Mouse (Mus musculus): Measurements from ENCODE around the gene Mturn. TPM values are rescaled to one million over a fixed set of nuclear protein-coding genes. Genes with fewer than 3 reads are reported as not detected.
A peak's percentile ranks its signal among the peaks of the same experiment; 100 is the strongest.

The Mturn gene
- polyA plus RNA-seq, 1 experiment from 2014 or later = 18.5 TPM

DNA sequence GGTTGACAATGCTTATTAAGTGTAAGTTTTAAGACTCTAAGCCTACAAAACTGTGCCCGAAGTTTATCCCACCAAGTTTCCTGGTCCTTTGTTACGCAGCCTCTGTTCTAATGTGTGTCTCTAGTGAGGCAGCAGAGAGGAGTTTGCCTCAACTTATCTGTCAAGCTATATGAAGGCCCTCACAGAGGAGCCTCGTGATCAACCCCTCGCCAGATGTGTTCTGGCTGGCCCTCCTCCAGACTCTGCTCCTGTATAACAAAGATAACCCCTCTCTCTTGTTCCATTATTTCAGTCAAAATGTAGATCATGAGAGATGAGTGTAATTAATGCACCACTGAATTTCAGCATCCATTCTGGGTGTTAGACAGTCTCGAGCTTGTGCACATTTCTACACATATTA, 1.7 kb upstream of the Mturn start:
- Histone ChIP-seq H3K4me3 (ENCODE audit: low read depth, low read length) (no peak overlapping the region), H3K9me3 (ENCODE audit: control insufficient read depth, low read length) (no peaks in the 10 kb centered on the region), H3K9ac (ENCODE audit: low read length) (no peak overlapping the region), H3K4me2 (ENCODE audit: low read depth, low read length, severe bottlenecking) (no peak overlapping the region), H3K4me1 (replicated peaks; ENCODE audit: control insufficient read depth, insufficient read depth, low read length) (peaks cover 3% of the 10 kb centered on the region; the same call in 1 of the 2 replicates), H3K27ac (ENCODE audit: low read depth, low read length) (no peak overlapping the region), H3K27me3 (ENCODE audit: control insufficient read depth, insufficient read depth, low read length) (peaks cover 2% of the 10 kb centered on the region; the same call in 1 of the 2 replicates), H3K36me3 (ENCODE audit: control insufficient read depth, insufficient read depth, low read length) (no peaks in the 10 kb centered on the region)
- WGBS = 79% methylated on average over 5 of the region's 5 CpGs
- DNase-seq (ENCODE audit: low spot score) (no peak), ATAC-seq (replicated peaks; ENCODE audit: low FRiP score) (no peak)

DNA sequence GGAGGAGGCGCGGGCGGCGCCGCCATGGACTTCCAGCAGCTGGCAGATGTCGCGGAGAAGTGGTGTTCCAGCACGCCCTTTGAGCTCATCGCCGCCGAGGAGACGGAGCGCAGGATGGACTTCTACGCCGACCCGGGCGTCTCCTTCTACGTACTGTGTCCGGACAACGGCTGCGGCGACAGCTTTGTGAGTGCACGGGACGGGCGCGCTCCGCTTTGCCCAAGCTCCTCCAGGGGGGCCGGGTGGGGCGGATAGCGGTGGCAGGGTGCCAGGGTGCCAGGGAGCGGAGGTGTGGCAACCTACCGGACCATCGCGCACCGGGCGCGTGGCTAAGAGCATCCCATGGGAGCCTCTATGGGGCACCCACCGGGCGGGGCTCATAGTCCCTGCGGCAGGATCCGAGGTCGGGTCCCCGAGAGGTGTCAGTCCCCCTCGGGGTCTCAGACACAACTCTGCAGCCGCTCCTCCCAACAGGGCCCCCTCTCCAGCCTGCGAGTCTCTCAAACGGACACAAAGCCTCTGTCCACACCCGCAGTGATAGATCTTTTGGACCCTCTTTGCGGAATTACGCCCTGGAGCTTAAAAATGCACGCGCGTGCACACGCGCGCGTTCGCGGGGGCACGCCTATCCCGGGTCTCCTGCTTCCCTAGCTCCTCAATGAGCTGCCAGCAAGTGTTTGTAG, 463 bp downstream of the Mturn start:
- Histone ChIP-seq H3K9me3 (ENCODE audit: control insufficient read depth, low read length) (no peaks in the 10 kb centered on the region), H3K36me3 (ENCODE audit: control insufficient read depth, insufficient read depth, low read length) (no peaks in the 10 kb centered on the region), H3K9ac (ENCODE audit: low read length) (peak overlapping the region; percentile 53), H3K4me1 (replicated peaks; ENCODE audit: control insufficient read depth, insufficient read depth, low read length) (peaks cover 3% of the 10 kb centered on the region; the same call in 1 of the 2 replicates), H3K4me3 (ENCODE audit: low read depth, low read length) (peak overlapping the region; percentile 63), H3K27ac (ENCODE audit: low read depth, low read length) (no peak overlapping the region), H3K27me3 (ENCODE audit: control insufficient read depth, insufficient read depth, low read length) (peaks cover 2% of the 10 kb centered on the region; the same call in 1 of the 2 replicates), H3K4me2 (ENCODE audit: low read depth, low read length, severe bottlenecking) (peak overlapping the region; percentile 98)
- under 1% methylated on average over 56 of the region's 61 CpGs for WGBS
- ATAC-seq (replicated peaks; ENCODE audit: low FRiP score) = peak; percentile 81
- no peak for DNase-seq (ENCODE audit: low spot score)

DNA sequence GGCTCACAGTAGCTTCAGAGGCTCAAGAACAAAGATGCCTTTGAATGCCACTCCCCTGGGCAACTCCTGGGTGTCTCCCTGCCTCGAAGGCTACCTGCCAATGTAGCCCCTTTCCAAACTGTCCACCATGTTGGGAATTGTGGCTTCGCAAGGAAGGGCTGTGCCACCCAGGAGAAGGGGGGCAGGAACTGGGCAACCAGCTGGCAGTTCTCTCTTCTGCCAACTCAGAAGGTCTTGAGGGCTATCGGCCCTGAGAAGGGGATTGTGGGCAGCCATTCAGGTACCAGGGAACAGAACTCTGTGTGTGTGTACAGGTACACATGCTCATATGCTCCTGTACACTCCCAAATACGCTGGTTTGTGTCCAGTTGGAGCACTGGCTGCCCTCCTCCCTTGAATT, 2.7 kb downstream of the Mturn start:
- WGBS = 94% methylated on average over 4 of the region's 4 CpGs
- Histone ChIP-seq H3K27ac (ENCODE audit: low read depth, low read length) (no peak overlapping the region), H3K4me3 (ENCODE audit: low read depth, low read length) (no peak overlapping the region), H3K27me3 (ENCODE audit: control insufficient read depth, insufficient read depth, low read length) (peaks cover 2% of the 10 kb centered on the region; the same call in 1 of the 2 replicates), H3K9me3 (ENCODE audit: control insufficient read depth, low read length) (no peaks in the 10 kb centered on the region), H3K9ac (ENCODE audit: low read length) (no peak overlapping the region), H3K4me2 (ENCODE audit: low read depth, low read length, severe bottlenecking) (no peak overlapping the region), H3K4me1 (replicated peaks; ENCODE audit: control insufficient read depth, insufficient read depth, low read length) (peaks cover 3% of the 10 kb centered on the region; the same call in 1 of the 2 replicates), H3K36me3 (ENCODE audit: control insufficient read depth, insufficient read depth, low read length) (no peaks in the 10 kb centered on the region)
- no peak for DNase-seq (ENCODE audit: low spot score)
- no peak for ATAC-seq (replicated peaks; ENCODE audit: low FRiP score)

DNA sequence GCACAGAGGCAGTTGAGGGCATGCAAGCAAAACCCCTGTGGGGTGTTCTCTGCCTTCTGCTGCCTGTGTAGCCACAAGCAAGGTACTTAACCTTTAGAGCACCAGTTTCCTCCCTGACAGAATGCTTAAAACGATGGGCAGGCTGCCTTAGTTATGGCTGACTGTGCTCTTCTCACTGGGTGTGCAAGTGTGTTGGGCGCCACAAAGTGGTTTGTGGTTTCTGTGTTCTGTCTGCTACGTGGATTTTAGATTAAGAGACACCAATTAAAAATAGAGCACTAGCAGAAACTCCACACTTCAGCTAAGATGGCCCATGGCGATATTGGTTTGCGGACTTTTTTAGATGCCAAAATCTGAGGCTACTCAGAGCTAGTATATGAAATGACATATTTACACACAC, 3.7 kb downstream of the Mturn start:
- Histone ChIP-seq H3K27me3 (ENCODE audit: control insufficient read depth, insufficient read depth, low read length) (peaks cover 2% of the 10 kb centered on the region; the same call in 1 of the 2 replicates), H3K27ac (ENCODE audit: low read depth, low read length) (no peak overlapping the region), H3K4me3 (ENCODE audit: low read depth, low read length) (no peak overlapping the region), H3K4me1 (replicated peaks; ENCODE audit: control insufficient read depth, insufficient read depth, low read length) (peaks cover 3% of the 10 kb centered on the region; the same call in 1 of the 2 replicates), H3K9me3 (ENCODE audit: control insufficient read depth, low read length) (no peaks in the 10 kb centered on the region), H3K4me2 (ENCODE audit: low read depth, low read length, severe bottlenecking) (no peak overlapping the region), H3K9ac (ENCODE audit: low read length) (no peak overlapping the region), H3K36me3 (ENCODE audit: control insufficient read depth, insufficient read depth, low read length) (no peaks in the 10 kb centered on the region)
- ATAC-seq (replicated peaks; ENCODE audit: low FRiP score) (no peak), DNase-seq (ENCODE audit: low spot score) (no peak)
- 90% methylated on average over 5 of the region's 5 CpGs for WGBS

DNA sequence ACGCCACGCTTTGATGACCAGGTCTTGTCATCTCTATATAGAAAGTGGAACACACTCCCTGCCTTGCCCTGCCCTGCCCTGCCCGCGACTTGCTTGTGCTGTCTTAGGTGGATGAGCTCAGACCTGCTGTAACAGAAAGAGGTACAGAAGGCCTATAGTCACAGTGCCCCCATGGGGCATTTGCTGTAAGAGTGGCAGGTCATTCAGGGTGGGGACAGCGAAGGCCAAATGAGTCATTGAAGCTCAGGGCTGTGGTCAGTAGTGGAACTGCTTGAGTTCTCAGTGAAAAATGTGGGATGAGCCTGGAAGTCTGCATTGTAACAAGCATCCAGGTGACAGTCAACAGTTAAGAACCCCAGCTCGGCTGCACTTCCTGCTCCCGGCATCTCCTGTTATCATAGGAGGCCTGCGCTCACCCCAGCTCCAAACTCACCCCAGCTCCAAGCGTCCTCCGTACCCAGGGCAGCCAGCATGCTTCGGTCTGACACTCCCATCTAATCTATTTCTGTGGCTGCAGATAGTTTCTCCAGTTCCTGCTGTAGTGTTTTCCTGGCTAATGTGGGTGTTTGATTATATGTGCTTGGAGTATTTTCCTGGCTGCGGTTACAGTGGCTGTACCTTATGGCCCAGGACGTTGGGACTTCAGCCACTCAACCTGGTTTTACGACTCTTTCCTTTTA, 4.4 kb downstream of the Mturn start:
- no peak for DNase-seq (ENCODE audit: low spot score)
- Histone ChIP-seq H3K27me3 (ENCODE audit: control insufficient read depth, insufficient read depth, low read length) (peaks cover 2% of the 10 kb centered on the region; the same call in 1 of the 2 replicates), H3K27ac (ENCODE audit: low read depth, low read length) (no peak overlapping the region), H3K9ac (ENCODE audit: low read length) (no peak overlapping the region), H3K36me3 (ENCODE audit: control insufficient read depth, insufficient read depth, low read length) (no peaks in the 10 kb centered on the region), H3K9me3 (ENCODE audit: control insufficient read depth, low read length) (no peaks in the 10 kb centered on the region), H3K4me3 (ENCODE audit: low read depth, low read length) (no peak overlapping the region), H3K4me2 (ENCODE audit: low read depth, low read length, severe bottlenecking) (no peak overlapping the region), H3K4me1 (replicated peaks; ENCODE audit: control insufficient read depth, insufficient read depth, low read length) (peaks cover 3% of the 10 kb centered on the region; the same call in 1 of the 2 replicates)
- 82% methylated on average over 14 of the region's 14 CpGs for WGBS
- no peak for ATAC-seq (replicated peaks; ENCODE audit: low FRiP score)

DNA sequence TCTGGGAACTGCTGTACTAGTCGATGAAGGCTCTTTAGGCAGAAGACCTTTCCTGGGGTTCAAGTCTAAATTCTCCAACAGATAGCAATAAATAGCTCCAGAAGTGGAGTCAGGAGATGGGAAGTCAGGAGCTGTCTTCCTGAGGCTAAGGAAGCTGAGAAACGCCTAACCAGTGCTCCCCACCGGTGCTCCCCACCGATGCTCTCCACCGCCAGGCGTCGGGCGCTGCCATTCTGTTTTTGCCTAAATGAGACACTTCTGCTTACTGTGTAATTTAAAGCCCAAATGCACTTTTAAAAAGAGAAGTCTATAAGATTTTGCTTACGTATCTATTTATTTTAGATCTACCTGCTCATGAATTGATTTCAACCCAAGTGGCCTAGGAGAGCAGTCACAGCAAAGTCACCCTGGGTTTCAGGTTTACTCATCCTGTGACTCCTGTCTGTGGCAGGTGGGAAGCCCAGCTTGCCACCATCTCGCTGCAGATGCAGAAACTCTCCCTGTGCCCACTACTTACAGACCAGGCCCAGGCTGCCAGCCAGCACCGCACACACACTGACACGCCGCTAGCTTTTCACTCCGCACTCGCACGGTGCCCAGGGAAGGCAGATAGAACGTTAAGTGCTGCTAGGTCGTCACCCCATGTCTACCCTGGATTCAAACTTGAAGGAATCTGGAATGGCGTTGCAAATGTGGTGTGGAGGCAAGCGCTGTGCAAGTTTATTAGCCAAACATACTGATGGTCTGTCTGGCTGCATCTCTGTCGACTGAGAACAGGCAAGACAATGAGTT, 5.7 kb downstream of the Mturn start:
- peaks cover 3% of the 10 kb centered on the region; the same call in 1 of the 2 replicates for H3K4me1 ChIP-seq (replicated peaks; ENCODE audit: control insufficient read depth, insufficient read depth, low read length)
- H3K27ac ChIP-seq (ENCODE audit: low read depth, low read length) = no peak overlapping the region
- DNase-seq (ENCODE audit: low spot score) (no peak), ATAC-seq (replicated peaks; ENCODE audit: low FRiP score) (no peak)
- no peaks in the 10 kb centered on the region for H3K9me3 ChIP-seq (ENCODE audit: control insufficient read depth, low read length)
- 93% methylated on average over 21 of the region's 21 CpGs for WGBS
- no peak overlapping the region for H3K4me3 ChIP-seq (ENCODE audit: low read depth, low read length)
- peaks cover 2% of the 10 kb centered on the region; the same call in 1 of the 2 replicates for H3K27me3 ChIP-seq (ENCODE audit: control insufficient read depth, insufficient read depth, low read length)
- H3K9ac ChIP-seq (ENCODE audit: low read length) = no peak overlapping the region
- H3K4me2 ChIP-seq (ENCODE audit: low read depth, low read length, severe bottlenecking) = no peak overlapping the region
- H3K36me3 ChIP-seq (ENCODE audit: control insufficient read depth, insufficient read depth, low read length) = no peaks in the 10 kb centered on the region

DNA sequence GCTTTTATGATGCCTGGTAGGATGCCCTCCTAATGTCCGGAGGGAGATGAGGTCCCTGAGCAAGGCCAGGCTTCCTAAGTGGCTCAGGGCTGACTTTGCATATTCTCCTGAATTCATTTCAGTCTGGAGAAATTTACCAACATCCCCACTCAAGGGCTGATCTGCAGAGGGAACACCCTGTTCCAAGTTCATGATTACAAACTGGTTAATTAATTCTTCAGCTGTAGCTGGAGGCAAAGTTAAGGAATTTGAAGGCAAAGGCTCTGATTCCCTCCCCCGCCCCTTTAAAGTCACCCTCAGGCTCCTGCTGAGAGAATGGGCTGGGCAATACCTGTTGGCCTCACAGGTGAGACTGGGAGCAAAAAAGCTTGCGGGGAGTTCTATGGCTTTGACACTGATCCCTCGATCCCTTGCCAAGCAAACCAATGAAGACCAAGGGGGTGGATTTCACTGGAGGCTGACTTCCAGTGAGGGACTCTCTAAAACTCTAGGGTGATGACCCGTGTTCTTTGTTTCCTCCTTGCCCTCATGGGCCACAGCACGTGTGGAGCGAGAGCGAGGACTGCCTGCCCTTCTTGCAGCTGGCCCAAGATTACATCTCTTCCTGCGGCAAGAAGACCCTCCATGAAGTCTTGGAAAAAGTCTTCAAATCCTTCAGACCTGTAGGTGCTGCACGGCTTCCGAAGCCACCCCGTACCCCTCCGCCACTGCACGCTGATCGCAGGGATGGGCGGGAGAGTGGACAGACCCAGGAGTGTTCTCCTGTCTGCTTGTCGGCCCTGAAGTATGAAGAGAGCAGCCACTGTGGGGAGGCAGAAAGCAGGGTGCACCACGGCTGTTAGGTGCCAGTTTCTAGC, 7.3 kb downstream of the Mturn start:
- Histone ChIP-seq H3K4me3 (ENCODE audit: low read depth, low read length) (no peak overlapping the region), H3K4me2 (ENCODE audit: low read depth, low read length, severe bottlenecking) (no peak overlapping the region), H3K9me3 (ENCODE audit: control insufficient read depth, low read length) (no peaks in the 10 kb centered on the region), H3K4me1 (replicated peaks; ENCODE audit: control insufficient read depth, insufficient read depth, low read length) (no peaks in the 10 kb centered on the region), H3K36me3 (ENCODE audit: control insufficient read depth, insufficient read depth, low read length) (no peaks in the 10 kb centered on the region), H3K9ac (ENCODE audit: low read length) (no peak overlapping the region), H3K27ac (ENCODE audit: low read depth, low read length) (no peak overlapping the region), H3K27me3 (ENCODE audit: control insufficient read depth, insufficient read depth, low read length) (no peaks in the 10 kb centered on the region)
- WGBS = 80% methylated on average over 18 of the region's 18 CpGs
- DNase-seq (ENCODE audit: low spot score) (no peak), ATAC-seq (replicated peaks; ENCODE audit: low FRiP score) (no peak)

DNA sequence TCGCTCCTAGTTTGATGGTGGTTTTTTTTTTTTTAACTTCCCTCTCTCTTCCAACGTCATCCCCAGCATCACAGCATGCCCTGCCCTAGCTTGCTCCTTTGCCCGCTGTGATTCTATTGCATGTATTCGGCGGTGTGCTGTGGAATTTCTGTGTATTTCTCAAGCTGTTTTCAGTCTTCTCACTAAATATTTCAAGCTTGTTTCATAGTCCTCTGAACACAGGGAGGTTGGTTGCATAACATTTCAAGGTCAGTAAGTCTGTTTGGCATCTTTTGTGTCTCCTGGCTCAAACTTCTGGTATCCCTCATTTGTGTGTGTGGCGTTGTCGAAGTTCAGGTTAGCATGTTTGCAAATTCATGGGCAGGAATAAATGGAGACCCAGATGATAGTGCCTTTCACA, 8.3 kb downstream of the Mturn start:
- Histone ChIP-seq H3K27me3 (ENCODE audit: control insufficient read depth, insufficient read depth, low read length) (no peaks in the 10 kb centered on the region), H3K27ac (ENCODE audit: low read depth, low read length) (no peak overlapping the region), H3K9ac (ENCODE audit: low read length) (no peak overlapping the region), H3K4me3 (ENCODE audit: low read depth, low read length) (no peak overlapping the region), H3K36me3 (ENCODE audit: control insufficient read depth, insufficient read depth, low read length) (no peaks in the 10 kb centered on the region), H3K4me1 (replicated peaks; ENCODE audit: control insufficient read depth, insufficient read depth, low read length) (no peaks in the 10 kb centered on the region), H3K9me3 (ENCODE audit: control insufficient read depth, low read length) (no peaks in the 10 kb centered on the region), H3K4me2 (ENCODE audit: low read depth, low read length, severe bottlenecking) (no peak overlapping the region)
- 82% methylated on average over 7 of the region's 7 CpGs for WGBS
- DNase-seq (ENCODE audit: low spot score) (no peak), ATAC-seq (replicated peaks; ENCODE audit: low FRiP score) (no peak)

Data from forebrain, embryonic 11.5 days (tissue).